Mouse (Mus musculus): ENCODE results near the gene Acads. TPM values are rescaled to one million over a fixed set of nuclear protein-coding genes. Genes with fewer than 3 reads are reported as not detected.
"Not testable (repeated sequence)": the region's sequence is repeated elsewhere in the genome, so short reads cannot be mapped to it uniquely, and the experiment has no call there.

Gene Acads
- polyA plus RNA-seq, 1 experiment from 2014 or later, result 52.8 TPM

GRCm38 (mm10) chr5:115158040-115158983 is 39.2 kb upstream of the Acads start, which contains the start of gene Mlec:
Gene Mlec (minus strand): TSS chr5:115158179.
- WGBS, result under 1% methylated on average over 76 of the region's 78 CpGs
- Histone ChIP-seq H3K9me3 (no peaks in the 10 kb centered on the region), H3K4me2 (replicated peaks) (peak within 1 kb of the TSS; percentile 80), H3K4me1 (peaks cover 51% of the 10 kb centered on the region), H3K4me3 (peak within 1 kb of the TSS; percentile 96), H3K27ac (peak within 1 kb of the TSS; percentile 95), H3K36me3 (no peaks in the 10 kb centered on the region), H3K9ac (peak within 1 kb of the TSS; percentile 90), H3K27me3 (no peaks in the 10 kb centered on the region)
- ATAC-seq (ENCODE audit: insufficient number of reproducible peaks, insufficient read depth, low FRiP score, low TSS enrichment), result peak; percentile 98

- Histone ChIP-seq H3K4me2 (replicated peaks) (peak overlapping the region; percentile 80), H3K4me1 (peaks cover 62% of the 10 kb centered on the region), H3K27me3 (no peaks in the 10 kb centered on the region), H3K27ac (peak overlapping the region; percentile 95), H3K9me3 (no peaks in the 10 kb centered on the region), H3K4me3 (peak overlapping the region; percentile 96), H3K9ac (peak overlapping the region; percentile 90), H3K36me3 (no peaks in the 10 kb centered on the region)
- WGBS, result 1% methylated on average over 26 of the region's 26 CpGs
- ATAC-seq (ENCODE audit: insufficient number of reproducible peaks, insufficient read depth, low FRiP score, low TSS enrichment), result no peak
These were observed 37.9 kb upstream of the Acads start for GRCm38 (mm10) chr5:115156933-115157589.

- Histone ChIP-seq H3K4me2 (replicated peaks) (peak overlapping the region; percentile 80), H3K27me3 (no peaks in the 10 kb centered on the region), H3K4me1 (peaks cover 62% of the 10 kb centered on the region), H3K27ac (no peak overlapping the region), H3K9ac (peak overlapping the region; percentile 90), H3K4me3 (peak overlapping the region; percentile 96), H3K9me3 (no peaks in the 10 kb centered on the region), H3K36me3 (no peaks in the 10 kb centered on the region)
- no peak for ATAC-seq (ENCODE audit: insufficient number of reproducible peaks, insufficient read depth, low FRiP score, low TSS enrichment)
- WGBS, result 57% methylated on average over 7 of the region's 7 CpGs
These were observed 37.3 kb upstream of the Acads start for GRCm38 (mm10) chr5:115156401-115156800.

GRCm38 (mm10) chr5:115155831-115156230 is 36.7 kb upstream of the Acads start:
- Histone ChIP-seq H3K4me2 (replicated peaks) (peak overlapping the region; percentile 80), H3K9me3 (no peaks in the 10 kb centered on the region), H3K27ac (0 out of 2 replicates have a peak overlapping the region, but pooled peaks have one; percentile 59), H3K36me3 (peaks cover 3% of the 10 kb centered on the region), H3K4me3 (peak overlapping the region; percentile 96), H3K4me1 (peaks cover 56% of the 10 kb centered on the region), H3K9ac (peak overlapping the region; percentile 43; the same call in 1 of the 2 replicates), H3K27me3 (no peaks in the 10 kb centered on the region)
- ATAC-seq (ENCODE audit: insufficient number of reproducible peaks, insufficient read depth, low FRiP score, low TSS enrichment), result no peak
- WGBS, result 22% methylated on average over 5 of the region's 5 CpGs

- peak overlapping the region; percentile 59; the same call in 1 of the 2 replicates for H3K27ac ChIP-seq
- no peaks in the 10 kb centered on the region for H3K27me3 ChIP-seq
- peak overlapping the region; percentile 43 for H3K9ac ChIP-seq
- WGBS, result 68% methylated on average over 13 of the region's 13 CpGs
- H3K4me2 ChIP-seq (replicated peaks), result peak overlapping the region; percentile 80
- peaks cover 52% of the 10 kb centered on the region for H3K4me1 ChIP-seq
- peaks cover 9% of the 10 kb centered on the region for H3K36me3 ChIP-seq
- H3K9me3 ChIP-seq, result no peaks in the 10 kb centered on the region
- no peak for ATAC-seq (ENCODE audit: insufficient number of reproducible peaks, insufficient read depth, low FRiP score, low TSS enrichment)
- peak overlapping the region; percentile 96 for H3K4me3 ChIP-seq
These were observed 36.0 kb upstream of the Acads start for GRCm38 (mm10) chr5:115155156-115155631.

- WGBS, result 25% methylated on average over 8 of the region's 8 CpGs
- H3K4me2 ChIP-seq (replicated peaks), result peak overlapping the region; percentile 11
These were observed 33.2 kb upstream of the Acads start for GRCm38 (mm10) chr5:115152132-115152956.

GRCm38 (mm10) chr5:115151457-115151856 is 32.3 kb upstream of the Acads start:
- 86% methylated on average over 13 of the region's 13 CpGs for WGBS
- peaks cover 45% of the 10 kb centered on the region for H3K4me1 ChIP-seq
- no peak overlapping the region for H3K4me2 ChIP-seq (replicated peaks)
- no peak for ATAC-seq (ENCODE audit: insufficient number of reproducible peaks, insufficient read depth, low FRiP score, low TSS enrichment)
- peaks cover 45% of the 10 kb centered on the region for H3K36me3 ChIP-seq
- no peak overlapping the region for H3K9ac ChIP-seq
- H3K4me3 ChIP-seq, result no peak overlapping the region
- no peak overlapping the region for H3K27ac ChIP-seq
- H3K9me3 ChIP-seq, result no peaks in the 10 kb centered on the region
- no peaks in the 10 kb centered on the region for H3K27me3 ChIP-seq

More at GRCm38 (mm10) chr5:115152132-115152956, 33.2 kb upstream of the Acads start:
- peaks cover 49% of the 10 kb centered on the region for H3K4me1 ChIP-seq
- no peaks in the 10 kb centered on the region for H3K9me3 ChIP-seq
- H3K9ac ChIP-seq, result peak overlapping the region; percentile 20; the same call in 1 of the 2 replicates
- H3K27ac ChIP-seq, result peak overlapping the region; percentile 65
- H3K27me3 ChIP-seq, result no peaks in the 10 kb centered on the region
- peaks cover 36% of the 10 kb centered on the region for H3K36me3 ChIP-seq
- no peak overlapping the region for H3K4me3 ChIP-seq
- no peak for ATAC-seq (ENCODE audit: insufficient number of reproducible peaks, insufficient read depth, low FRiP score, low TSS enrichment)

GRCm38 (mm10) chr5:115150991-115151390 is 31.8 kb upstream of the Acads start:
- no peak for ATAC-seq (ENCODE audit: insufficient number of reproducible peaks, insufficient read depth, low FRiP score, low TSS enrichment)
- Histone ChIP-seq H3K27me3 (no peaks in the 10 kb centered on the region), H3K9me3 (no peaks in the 10 kb centered on the region)

GRCm38 (mm10) chr5:115149675-115150459 is 30.7 kb upstream of the Acads start:
- no peak overlapping the region for H3K4me2 ChIP-seq (replicated peaks)
- H3K36me3 ChIP-seq, result peaks cover 59% of the 10 kb centered on the region
- no peak overlapping the region for H3K4me3 ChIP-seq

More at GRCm38 (mm10) chr5:115150991-115151390, 31.8 kb upstream of the Acads start:
- no peak overlapping the region for H3K9ac ChIP-seq
- H3K27ac ChIP-seq, result no peak overlapping the region
- no peak overlapping the region for H3K4me2 ChIP-seq (replicated peaks)
- H3K4me1 ChIP-seq, result peaks cover 40% of the 10 kb centered on the region
- H3K4me3 ChIP-seq, result no peak overlapping the region
- H3K36me3 ChIP-seq, result peaks cover 49% of the 10 kb centered on the region
- 81% methylated on average over 5 of the region's 5 CpGs for WGBS

GRCm38 (mm10) chr5:115148872-115149271 is 29.7 kb upstream of the Acads start:
- not testable (repeated sequence) for H3K9ac ChIP-seq; H3K27ac ChIP-seq; H3K27me3 ChIP-seq; H3K4me2 ChIP-seq (replicated peaks); H3K9me3 ChIP-seq; ATAC-seq (ENCODE audit: insufficient number of reproducible peaks, insufficient read depth, low FRiP score, low TSS enrichment); H3K4me3 ChIP-seq
- WGBS, result no CpG with 5 or more reads among the region's 1 CpGs
- Histone ChIP-seq H3K36me3 (peaks cover 69% of the 10 kb centered on the region), H3K4me1 (peaks cover 19% of the 10 kb centered on the region)

More at GRCm38 (mm10) chr5:115149675-115150459, 30.7 kb upstream of the Acads start:
- peaks cover 29% of the 10 kb centered on the region for H3K4me1 ChIP-seq
- no peaks in the 10 kb centered on the region for H3K9me3 ChIP-seq
- H3K9ac ChIP-seq, result no peak overlapping the region
- H3K27ac ChIP-seq, result no peak overlapping the region
- ATAC-seq (ENCODE audit: insufficient number of reproducible peaks, insufficient read depth, low FRiP score, low TSS enrichment), result no peak
- 95% methylated on average over 14 of the region's 14 CpGs for WGBS
- no peaks in the 10 kb centered on the region for H3K27me3 ChIP-seq

Data from embryonic facial prominence, embryonic 12.5 days (tissue).